Mouse (Mus musculus) heart, embryonic 14.5 days (tissue): ENCODE data around the gene Fam83f. TPM values are rescaled to one million over a fixed set of nuclear protein-coding genes. Genes with fewer than 3 reads are reported as not detected.

ENCODE experiments used
- ATAC-seq: fragments of 200-750 bp; cut with Nextera tagmentation; 2 replicates; pipeline ENCODE4 v1.8.0; 2017; ENCODE audit warnings: low read depth, moderate TSS enrichment; ENCODE audit not compliant: insufficient number of reproducible peaks, insufficient read depth, low FRiP score
- H3K27ac ChIP-seq, 2 experiments: fragments of 200-500 bp in 1 of 2; fragments of 300-500 bp in 1 of 2; sonication (generic) in 1 of 2; replicated peaks in 1 of 2; 2 replicates each; pipeline ENCODE4 v1.5.1; 2012 to 2014; ENCODE audit warnings: low read depth in 2 of 2, low read length in 2 of 2, control low read depth in 1 of 2, mild to moderate bottlenecking in 1 of 2, mixed read lengths in 1 of 2; ENCODE audit not compliant: control insufficient read depth in 1 of 2, insufficient read depth in 1 of 2
- H3K27me3 ChIP-seq: fragments of 300-500 bp; sonication (generic); 2 replicates; pipeline ENCODE4 v1.6.1; 2014; ENCODE audit warnings: mild to moderate bottlenecking, low read length, control low read depth; ENCODE audit not compliant: control insufficient read depth, insufficient read depth
- H3K36me3 ChIP-seq: fragments of 300-500 bp; sonication (generic); 2 replicates; pipeline ENCODE4 v1.6.1; 2014; ENCODE audit warnings: mild to moderate bottlenecking, control low read depth, low read length, mixed read lengths; ENCODE audit not compliant: control insufficient read depth, insufficient read depth
- H3K4me1 ChIP-seq, 2 experiments: fragments of 200-500 bp in 1 of 2; fragments of 300-500 bp in 1 of 2; sonication (generic) in 1 of 2; 2 replicates each; pipeline ENCODE4 v1.6.1; 2012 to 2014; ENCODE audit warnings: low read length in 2 of 2, control low read depth in 1 of 2, mixed read lengths in 1 of 2; ENCODE audit not compliant: control insufficient read depth in 2 of 2, insufficient read depth in 2 of 2
- H3K4me2 ChIP-seq: fragments of 300-500 bp; sonication (generic); 2 replicates; pipeline ENCODE4 v1.6.1; 2014; ENCODE audit warnings: mild to moderate bottlenecking, low read length
- H3K4me3 ChIP-seq, 2 experiments: fragments of 200-500 bp in 1 of 2; fragments of 300-500 bp in 1 of 2; sonication (generic) in 1 of 2; 2 replicates each; pipeline ENCODE4 v1.5.1; 2012 to 2014; ENCODE audit warnings: low read length in 2 of 2, mild to moderate bottlenecking in 2 of 2, control low read depth in 1 of 2, low read depth in 1 of 2, moderate library complexity in 1 of 2; ENCODE audit not compliant: control insufficient read depth in 1 of 2, insufficient read depth in 1 of 2
- H3K9ac ChIP-seq: fragments of 300-500 bp; sonication (generic); 2 replicates; pipeline ENCODE4 v1.6.1; 2014; ENCODE audit warnings: mild to moderate bottlenecking, low read length
- H3K9me3 ChIP-seq: fragments of 300-500 bp; sonication (generic); 2 replicates; pipeline ENCODE4 v1.6.1; 2016; ENCODE audit warnings: low read length, control low read depth; ENCODE audit not compliant: control insufficient read depth
- WGBS: fragments of 180-500 bp; shearing (Covaris S2); extraction: QIAGEN DNeasy Blood & Tissue Kit; methylation state at CpG from one replicate; pipeline ENCODE4 v1.1.7; 2014; 5-methylcytosine and 5-hydroxymethylcytosine counted together
- polyA plus RNA-seq: library from polyadenylated mRNA; unstranded; fragments of >200 nt; fragmentation: Nextera tagmentation; extraction: Ambion mirVana; gene quantifications from 2 replicates; pipeline ENCODE4 v1.2.1, GENCODE M21; 2014

Fam83f gene
- polyA plus RNA-seq, 1 experiment from 2014 or later: 0.07 TPM

DNA sequence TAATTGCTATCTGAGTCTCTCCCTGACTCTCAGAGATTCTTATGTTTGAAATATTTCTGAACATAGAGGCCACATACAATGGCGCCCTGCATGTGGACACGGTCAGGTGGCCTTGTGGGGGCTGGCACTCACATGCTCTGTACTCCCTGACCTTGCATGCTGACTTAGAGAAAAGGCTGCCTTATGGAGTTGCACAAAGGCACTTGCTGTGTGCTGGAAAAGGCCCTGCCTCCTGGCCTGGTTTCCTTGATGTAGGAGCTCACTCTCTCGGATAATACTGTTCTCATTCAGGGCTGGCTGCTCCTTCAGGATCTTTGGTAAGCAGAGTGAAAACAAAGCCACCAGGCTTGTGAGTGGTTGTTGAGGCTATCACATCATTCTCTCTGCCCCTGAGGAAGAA is 12.3 kb downstream of the Fam83f start:
- peaks cover 27 to 36% of the 10 kb centered on the region in 2 experiments for H3K4me1 ChIP-seq
- H3K9me3 ChIP-seq: no peaks in the 10 kb centered on the region
- H3K27me3 ChIP-seq: peaks cover 9% of the 10 kb centered on the region; the same call in 1 of the 2 replicates
- H3K9ac ChIP-seq: no peak overlapping the region
- no peak overlapping the region for H3K4me3 ChIP-seq
- ATAC-seq: no peak
- H3K27ac ChIP-seq: no peak overlapping the region
- H3K4me2 ChIP-seq: no peak overlapping the region
- H3K36me3 ChIP-seq: no peaks in the 10 kb centered on the region
- 74% methylated on average over 3 of the region's 3 CpGs for WGBS

DNA sequence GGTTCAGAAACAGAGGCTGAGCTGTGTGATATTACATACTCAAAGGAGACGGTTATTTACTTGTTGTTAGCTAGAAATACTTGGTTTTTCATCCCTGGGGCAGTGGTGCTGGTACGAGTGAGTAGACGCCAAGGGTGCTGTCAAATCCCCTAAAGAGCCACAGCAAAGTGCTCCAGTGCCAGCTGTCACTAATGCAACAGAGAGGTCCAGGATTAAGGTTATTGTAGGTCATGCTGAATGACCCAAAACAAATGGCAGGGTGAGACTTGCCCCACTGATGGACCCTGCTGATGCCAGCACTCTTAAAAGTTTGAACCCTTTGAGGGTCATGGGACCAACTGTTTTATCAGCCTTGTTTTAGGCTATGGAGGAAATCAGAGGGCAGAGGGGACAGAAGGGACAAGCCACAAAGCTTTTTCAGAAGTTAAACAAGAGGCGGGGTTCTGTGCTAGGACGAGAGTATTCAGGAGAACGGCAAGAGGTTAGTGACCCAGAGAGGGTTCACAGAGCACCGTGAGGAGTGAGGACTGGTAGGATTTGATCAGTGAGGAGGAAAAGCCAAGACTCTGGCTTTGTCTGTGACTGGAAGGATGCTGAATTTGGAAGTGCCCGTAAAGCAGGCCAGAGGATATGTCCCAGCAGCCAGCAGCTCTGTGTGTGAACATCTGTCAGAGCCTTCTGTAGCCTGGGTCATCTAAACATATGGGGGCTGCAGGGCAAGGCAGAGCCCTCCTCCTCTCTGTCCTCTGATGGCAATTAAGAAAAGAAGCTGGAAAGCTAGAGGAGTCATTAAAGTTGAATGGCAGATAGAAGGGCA is 13.3 kb downstream of the Fam83f start:
- Histone ChIP-seq H3K27ac (no peak overlapping the region), H3K9me3 (no peaks in the 10 kb centered on the region), H3K9ac (no peak overlapping the region), H3K36me3 (no peaks in the 10 kb centered on the region), H3K4me2 (no peak overlapping the region), H3K4me1 (peaks cover 18 to 26% of the 10 kb centered on the region in 2 experiments), H3K4me3 (no peak overlapping the region), H3K27me3 (peaks cover 13% of the 10 kb centered on the region; the same call in 1 of the 2 replicates)
- ATAC-seq: no peak
- WGBS: 44% methylated on average over 8 of the region's 8 CpGs

DNA sequence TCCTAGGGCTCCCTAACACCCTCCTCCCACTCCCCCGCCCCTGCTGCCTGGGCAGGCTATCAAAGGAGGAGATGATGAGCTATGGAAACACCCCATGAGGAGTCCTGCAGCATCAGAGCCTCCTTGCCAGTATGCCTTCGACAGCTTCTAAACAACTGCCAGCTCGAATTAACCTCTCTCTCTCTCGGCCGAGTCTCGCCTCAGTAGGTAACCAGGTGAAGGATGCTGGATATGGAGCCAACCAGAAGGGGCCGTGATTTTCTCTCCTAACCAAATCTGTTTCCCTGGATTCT is 13.9 kb downstream of the Fam83f start:
- peaks cover 14 to 21% of the 10 kb centered on the region in 2 experiments for H3K4me1 ChIP-seq
- no peak overlapping the region for H3K4me3 ChIP-seq
- H3K9ac ChIP-seq: no peak overlapping the region
- no peak overlapping the region for H3K4me2 ChIP-seq
- H3K27ac ChIP-seq: no peak overlapping the region
- no peaks in the 10 kb centered on the region for H3K9me3 ChIP-seq
- H3K36me3 ChIP-seq: no peaks in the 10 kb centered on the region
- peaks cover 15% of the 10 kb centered on the region; the same call in 1 of the 2 replicates for H3K27me3 ChIP-seq
- WGBS: 51% methylated on average over 7 of the region's 7 CpGs
- ATAC-seq: no peak

DNA sequence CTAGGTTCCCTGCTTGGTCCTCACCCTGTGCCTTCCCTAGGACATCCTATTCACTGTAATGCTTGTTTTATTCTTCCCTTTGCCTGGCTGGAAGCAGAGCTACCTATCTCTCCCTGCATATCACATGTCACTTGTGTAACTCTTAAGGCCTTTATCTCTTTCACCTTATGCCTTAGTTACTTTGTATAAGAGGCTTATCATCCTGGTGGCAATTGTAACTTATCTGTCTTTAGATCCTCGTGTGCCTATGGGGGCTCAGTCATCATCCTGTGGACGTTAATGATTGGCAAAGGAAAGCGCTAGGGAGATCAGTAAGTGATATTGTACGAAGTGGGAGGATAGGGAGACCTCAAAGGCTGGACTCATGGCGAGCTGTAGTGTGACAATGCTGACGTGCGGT is 16.9 kb downstream of the Fam83f start:
- Histone ChIP-seq H3K36me3 (no peaks in the 10 kb centered on the region), H3K9ac (no peak overlapping the region), H3K9me3 (no peaks in the 10 kb centered on the region), H3K4me2 (no peak overlapping the region), H3K27ac (no peak overlapping the region), H3K4me1 (peaks cover 0 to 5% of the 10 kb centered on the region in 2 experiments; a peak in 2 of 4 replicates), H3K27me3 (peaks cover 39% of the 10 kb centered on the region), H3K4me3 (no peak overlapping the region)
- 28% methylated on average over 7 of the region's 7 CpGs for WGBS
- no peak for ATAC-seq

DNA sequence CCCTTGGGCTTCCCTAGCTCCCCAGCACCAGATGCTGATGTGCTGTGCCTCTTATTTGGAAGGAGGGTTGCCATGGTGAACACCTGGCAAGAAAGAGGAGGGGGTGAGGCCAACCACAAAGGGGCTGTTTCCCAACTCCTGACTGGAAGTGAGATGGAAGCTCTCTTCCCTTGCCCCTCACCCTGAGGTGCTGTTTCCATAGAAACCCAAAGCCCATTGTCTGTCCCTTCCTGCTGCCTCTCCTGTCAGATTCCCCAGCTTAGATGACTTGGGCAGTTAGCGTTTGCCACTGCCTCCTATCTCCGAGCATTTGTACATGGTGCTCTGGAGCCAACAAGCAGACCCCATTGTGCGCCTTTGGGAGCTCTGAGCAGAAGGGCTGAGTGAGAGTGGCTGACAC is 21.8 kb downstream of the Fam83f start:
- ATAC-seq: no peak
- Histone ChIP-seq H3K27ac (no peak overlapping the region), H3K4me3 (no peak overlapping the region), H3K4me1 (peaks cover 6 to 8% of the 10 kb centered on the region in 2 experiments; a peak in 2 of 4 replicates), H3K36me3 (no peaks in the 10 kb centered on the region), H3K27me3 (peaks cover 41% of the 10 kb centered on the region), H3K9ac (no peak overlapping the region), H3K4me2 (no peak overlapping the region), H3K9me3 (no peaks in the 10 kb centered on the region)
- 32% methylated on average over 3 of the region's 3 CpGs for WGBS

DNA sequence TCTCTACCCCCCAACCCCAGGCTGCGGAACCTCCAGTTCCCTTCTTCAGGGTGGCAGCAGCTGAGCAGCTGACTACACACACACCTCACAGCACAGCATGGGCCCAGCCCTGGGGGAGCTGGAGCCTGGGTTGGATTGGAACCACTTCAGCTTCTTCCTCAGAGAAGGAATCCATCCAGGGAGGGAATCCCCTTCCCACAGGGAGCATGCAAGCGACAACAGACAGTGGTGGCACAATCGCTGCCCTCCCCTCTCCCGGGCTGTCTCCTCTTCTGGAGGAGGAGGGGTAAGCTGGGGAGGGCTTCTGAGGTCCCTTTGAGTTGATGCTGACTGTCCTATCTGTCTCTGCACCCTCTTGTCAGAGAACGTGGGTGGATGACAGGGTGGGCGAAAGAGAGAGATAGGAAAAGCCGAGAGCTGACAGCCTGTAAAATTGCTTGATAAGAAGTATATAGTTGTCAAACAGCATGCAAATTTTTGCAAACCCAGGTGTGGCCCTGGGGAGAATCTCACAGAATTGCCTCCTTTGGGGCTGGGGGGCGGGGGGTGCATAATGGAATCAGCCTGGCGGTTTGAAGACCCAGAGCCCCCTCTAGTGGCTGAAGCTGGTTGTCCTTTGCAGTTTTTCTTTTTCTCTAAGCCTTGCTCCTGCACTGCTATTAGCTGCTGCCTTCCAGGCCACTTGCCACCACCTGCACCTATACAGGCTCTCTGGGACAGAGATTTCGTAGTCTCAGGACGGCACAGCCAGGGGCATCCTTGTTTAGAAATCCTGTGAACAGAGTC is 22.7 kb downstream of the Fam83f start:
- 14% methylated on average over 11 of the region's 11 CpGs for WGBS
- Histone ChIP-seq H3K4me3 (no peak overlapping the region), H3K9me3 (no peaks in the 10 kb centered on the region), H3K9ac (no peak overlapping the region), H3K4me2 (peak overlapping the region; percentile 55), H3K27ac (no peak overlapping the region), H3K36me3 (no peaks in the 10 kb centered on the region), H3K27me3 (peaks cover 41% of the 10 kb centered on the region), H3K4me1 (peaks cover 5 to 6% of the 10 kb centered on the region in 2 experiments; a peak in 2 of 4 replicates)
- no peak for ATAC-seq

DNA sequence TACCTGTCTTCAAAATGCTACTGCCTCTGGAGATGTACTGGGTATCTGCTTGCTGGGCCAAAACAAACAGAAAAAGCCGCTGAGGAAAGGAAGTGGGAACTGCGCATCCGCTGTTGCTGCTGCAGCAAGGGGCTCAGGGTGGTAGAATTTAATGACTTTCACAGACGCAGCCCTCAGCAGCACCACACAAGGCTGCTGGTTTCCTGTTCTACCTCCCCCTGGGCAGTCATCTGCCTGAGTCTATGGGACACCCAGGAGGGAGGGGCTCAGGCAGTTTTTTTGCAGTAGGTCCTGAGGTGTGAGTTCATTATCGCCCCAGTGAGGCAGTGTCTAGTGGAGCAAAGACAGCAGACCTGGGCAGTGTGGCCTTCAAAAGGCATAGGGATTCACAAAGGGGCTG is 25.9 kb downstream of the Fam83f start:
- H3K4me1 ChIP-seq: peaks cover 5 to 6% of the 10 kb centered on the region in 2 experiments; a peak in 2 of 4 replicates
- H3K27ac ChIP-seq: peak overlapping the region; percentile 19 to 34; a peak in 1 of 4 replicates
- H3K36me3 ChIP-seq: no peaks in the 10 kb centered on the region
- no peak overlapping the region for H3K9ac ChIP-seq
- H3K9me3 ChIP-seq: no peaks in the 10 kb centered on the region
- ATAC-seq: no peak
- WGBS: 26% methylated on average over 5 of the region's 5 CpGs
- H3K4me3 ChIP-seq: no peak overlapping the region
- H3K27me3 ChIP-seq: peaks cover 21% of the 10 kb centered on the region
- H3K4me2 ChIP-seq: no peak overlapping the region
